Mouse (Mus musculus) neural tube, embryonic 11.5 days (tissue): ENCODE data around the gene Zfr2. TPM values are rescaled to one million over a fixed set of nuclear protein-coding genes. Genes with fewer than 3 reads are reported as not detected.

Source experiments
- ATAC-seq: fragments of 200-750 bp; cut with Nextera tagmentation; 2 replicates; pipeline ENCODE4 v1.8.0; 2017; ENCODE audit warnings: moderate number of reproducible peaks, mild to moderate bottlenecking, moderate TSS enrichment, moderate library complexity; ENCODE audit not compliant: insufficient read depth, low FRiP score, low TSS enrichment
- DNase-seq: peaks from one replicate; pipeline ENCODE4 v3.0.0-alpha.2; 2015; ENCODE audit warnings: low spot score
- H3K27ac ChIP-seq: fragments of 300-500 bp; sonication (generic); 2 replicates; pipeline ENCODE4 v1.5.1; 2014; ENCODE audit warnings: low read depth, mild to moderate bottlenecking, low read length
- H3K27me3 ChIP-seq: fragments of 300-500 bp; sonication (generic); 2 replicates; pipeline ENCODE4 v1.6.1; 2014; ENCODE audit warnings: mild to moderate bottlenecking, low read length, mixed read lengths; ENCODE audit not compliant: control insufficient read depth, insufficient read depth
- H3K36me3 ChIP-seq: fragments of 300-500 bp; sonication (generic); 2 replicates; pipeline ENCODE4 v1.6.1; 2014; ENCODE audit warnings: mild to moderate bottlenecking, low read length, moderate library complexity, mixed read lengths; ENCODE audit not compliant: control insufficient read depth, insufficient read depth
- H3K4me1 ChIP-seq: fragments of 300-500 bp; sonication (generic); 2 replicates; pipeline ENCODE4 v1.6.1; 2014; ENCODE audit warnings: low read length, mixed read lengths; ENCODE audit not compliant: control insufficient read depth, insufficient read depth
- H3K4me2 ChIP-seq: fragments of 300-500 bp; sonication (generic); 2 replicates; pipeline ENCODE4 v1.6.1; 2014; ENCODE audit warnings: low read depth, mild to moderate bottlenecking, moderate library complexity
- H3K4me3 ChIP-seq: fragments of 300-500 bp; sonication (generic); 2 replicates; pipeline ENCODE4 v1.5.1; 2014; ENCODE audit warnings: low read depth, low read length
- H3K9ac ChIP-seq: fragments of 300-500 bp; sonication (generic); 2 replicates; pipeline ENCODE4 v1.6.1; 2014; ENCODE audit warnings: mild to moderate bottlenecking, low read length
- H3K9me3 ChIP-seq: fragments of 300-500 bp; sonication (generic); 2 replicates; pipeline ENCODE4 v1.6.1; 2016; ENCODE audit warnings: low read length; ENCODE audit not compliant: control insufficient read depth
- WGBS: fragments of 180-500 bp; shearing (Covaris S2); extraction: QIAGEN DNeasy Blood & Tissue Kit; methylation state at CpG from one replicate; pipeline ENCODE4 v1.1.7; 2014; 5-methylcytosine and 5-hydroxymethylcytosine counted together
- polyA plus RNA-seq: library from polyadenylated mRNA; unstranded; fragments of >200 nt; fragmentation: Nextera tagmentation; extraction: Ambion mirVana; gene quantifications from 2 replicates; pipeline ENCODE4 v1.2.1, GENCODE M21; 2014

Gene Zfr2
- polyA plus RNA-seq, 1 experiment from 2014 or later = 6.0 TPM

GRCm38 (mm10) chr10:81192270-81192967, 40.5 kb upstream of the Zfr2 start:
- Histone ChIP-seq H3K27me3 (peaks cover 26% of the 10 kb centered on the region), H3K27ac (peak overlapping the region; percentile 80), H3K9me3 (no peaks in the 10 kb centered on the region), H3K36me3 (0 out of 2 replicates have a peak, but pooled peaks cover 3% of the 10 kb centered on the region), H3K4me3 (peak overlapping the region; percentile 58), H3K4me2 (peak overlapping the region; percentile 95), H3K9ac (peak overlapping the region; percentile 77), H3K4me1 (peaks cover 13% of the 10 kb centered on the region)
- ATAC-seq (peak; percentile 62), DNase-seq (peak; percentile 86)
- WGBS = 2% methylated on average over 54 of the region's 93 CpGs

- peak; percentile 38 for ATAC-seq
- H3K4me3 ChIP-seq = peak overlapping the region; percentile 58
- H3K36me3 ChIP-seq = 0 out of 2 replicates have a peak, but pooled peaks cover 3% of the 10 kb centered on the region
- peak overlapping the region; percentile 80 for H3K27ac ChIP-seq
- H3K27me3 ChIP-seq = peaks cover 26% of the 10 kb centered on the region
- 4% methylated on average over 19 of the region's 19 CpGs for WGBS
- H3K4me1 ChIP-seq = peaks cover 13% of the 10 kb centered on the region
- peak overlapping the region; percentile 95 for H3K4me2 ChIP-seq
- peak overlapping the region; percentile 77 for H3K9ac ChIP-seq
- H3K9me3 ChIP-seq = no peaks in the 10 kb centered on the region
- peak; percentile 56 for DNase-seq
Observed at GRCm38 (mm10) chr10:81192968-81193501, 39.9 kb upstream of the Zfr2 start.

GRCm38 (mm10) chr10:81193991-81194774, 38.8 kb upstream of the Zfr2 start:
- 20% methylated on average over 37 of the region's 37 CpGs for WGBS
- Histone ChIP-seq H3K4me2 (no peak overlapping the region), H3K36me3 (no peaks in the 10 kb centered on the region), H3K4me1 (peaks cover 13% of the 10 kb centered on the region), H3K4me3 (no peak overlapping the region), H3K27me3 (peaks cover 26% of the 10 kb centered on the region), H3K27ac (no peak overlapping the region), H3K9ac (no peak overlapping the region), H3K9me3 (no peaks in the 10 kb centered on the region)
- DNase-seq (no peak), ATAC-seq (no peak)

- H3K4me2 ChIP-seq = no peak overlapping the region
- WGBS = 71% methylated on average over 4 of the region's 4 CpGs
- ATAC-seq (no peak), DNase-seq (no peak)
- H3K36me3 ChIP-seq = no peaks in the 10 kb centered on the region
- no peak overlapping the region for H3K27ac ChIP-seq
- peaks cover 13% of the 10 kb centered on the region for H3K4me1 ChIP-seq
- H3K4me3 ChIP-seq = no peak overlapping the region
- H3K27me3 ChIP-seq = peaks cover 26% of the 10 kb centered on the region
- H3K9me3 ChIP-seq = no peaks in the 10 kb centered on the region
- no peak overlapping the region for H3K9ac ChIP-seq
Observed at GRCm38 (mm10) chr10:81195300-81195699, 37.7 kb upstream of the Zfr2 start.

GRCm38 (mm10) chr10:81196470-81197065, 36.4 kb upstream of the Zfr2 start:
- Histone ChIP-seq H3K9ac (no peak overlapping the region), H3K4me3 (no peak overlapping the region), H3K4me1 (peaks cover 13% of the 10 kb centered on the region), H3K4me2 (no peak overlapping the region), H3K27me3 (peaks cover 26% of the 10 kb centered on the region), H3K27ac (no peak overlapping the region), H3K9me3 (no peaks in the 10 kb centered on the region), H3K36me3 (no peaks in the 10 kb centered on the region)
- DNase-seq (no peak), ATAC-seq (no peak)
- 64% methylated on average over 11 of the region's 11 CpGs for WGBS

- Histone ChIP-seq H3K9ac (no peak overlapping the region), H3K36me3 (no peaks in the 10 kb centered on the region), H3K4me2 (no peak overlapping the region), H3K27ac (no peak overlapping the region), H3K27me3 (peaks cover 26% of the 10 kb centered on the region), H3K4me3 (no peak overlapping the region), H3K9me3 (no peaks in the 10 kb centered on the region), H3K4me1 (peaks cover 7% of the 10 kb centered on the region)
- 54% methylated on average over 6 of the region's 6 CpGs for WGBS
- no peak for DNase-seq
- ATAC-seq = no peak
Observed at GRCm38 (mm10) chr10:81197305-81197704, 35.6 kb upstream of the Zfr2 start.

GRCm38 (mm10) chr10:81198230-81198629, 34.7 kb upstream of the Zfr2 start:
- Histone ChIP-seq H3K9me3 (no peaks in the 10 kb centered on the region), H3K4me2 (no peak overlapping the region), H3K4me1 (peaks cover 1% of the 10 kb centered on the region; the same call in 1 of the 2 replicates), H3K27me3 (peaks cover 26% of the 10 kb centered on the region), H3K9ac (no peak overlapping the region), H3K4me3 (no peak overlapping the region), H3K27ac (no peak overlapping the region), H3K36me3 (no peaks in the 10 kb centered on the region)
- no peak for ATAC-seq
- 3% methylated on average over 9 of the region's 9 CpGs for WGBS
- peak; percentile 58 for DNase-seq

- H3K4me3 ChIP-seq = no peak overlapping the region
- no peaks in the 10 kb centered on the region for H3K4me1 ChIP-seq
- H3K27me3 ChIP-seq = peaks cover 21% of the 10 kb centered on the region
- H3K27ac ChIP-seq = no peak overlapping the region
- ATAC-seq = no peak
- 0 out of 2 replicates have a peak overlapping the region, but pooled peaks have one; percentile 18 for H3K9ac ChIP-seq
- DNase-seq = no peak
- no peak overlapping the region for H3K4me2 ChIP-seq
- WGBS = 85% methylated on average over 6 of the region's 6 CpGs
- H3K9me3 ChIP-seq = no peaks in the 10 kb centered on the region
- H3K36me3 ChIP-seq = no peaks in the 10 kb centered on the region
Observed at GRCm38 (mm10) chr10:81198990-81199389, 34.0 kb upstream of the Zfr2 start.
